Mouse (Mus musculus): Measurements from ENCODE around the gene Snai1.

Snai1 gene

DNA sequence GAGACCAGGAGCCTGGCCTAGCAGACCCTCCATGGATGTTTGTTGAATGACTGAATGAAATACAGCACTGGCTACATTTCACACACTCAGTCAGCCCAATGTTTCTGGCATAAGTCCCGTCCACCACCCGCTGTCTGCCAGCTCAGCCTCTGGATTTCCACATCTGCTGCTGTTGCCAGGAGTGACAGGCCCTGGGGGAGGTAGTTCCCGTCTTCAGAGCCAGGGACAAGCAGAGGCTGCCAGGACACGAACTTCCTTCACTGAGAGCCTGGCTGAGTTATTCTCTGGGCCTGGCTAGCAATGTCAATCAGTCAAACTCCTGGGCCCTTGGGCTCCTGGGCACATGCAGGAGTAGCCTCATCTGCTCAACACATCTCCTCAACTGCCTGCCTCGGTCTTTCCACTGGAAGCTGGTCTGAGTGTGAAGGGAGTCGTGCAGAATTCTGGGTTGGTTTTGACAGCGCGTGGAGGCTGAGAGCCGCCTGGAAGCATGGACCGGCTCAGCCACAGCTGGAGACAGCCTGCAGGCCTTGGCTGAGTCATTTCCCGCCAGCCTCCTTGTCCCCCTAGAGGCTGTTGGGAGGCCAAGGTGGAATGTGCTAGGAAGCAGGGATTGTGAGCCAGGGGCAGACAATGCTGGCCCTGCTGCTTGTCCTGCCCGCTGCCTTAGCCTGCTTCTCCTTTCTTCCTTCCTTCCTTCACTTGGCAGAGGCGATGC, 32.1 kb downstream of the Snai1 start:
- in situ Hi-C loops (cut with MboI; ENCODE audit: low pct_unique_long_range_greater_than_20kb in 1 of 2, low sequenced_read_pairs in 2 of 2, unreplicated experiment in 1 of 2): no loop called here

DNA sequence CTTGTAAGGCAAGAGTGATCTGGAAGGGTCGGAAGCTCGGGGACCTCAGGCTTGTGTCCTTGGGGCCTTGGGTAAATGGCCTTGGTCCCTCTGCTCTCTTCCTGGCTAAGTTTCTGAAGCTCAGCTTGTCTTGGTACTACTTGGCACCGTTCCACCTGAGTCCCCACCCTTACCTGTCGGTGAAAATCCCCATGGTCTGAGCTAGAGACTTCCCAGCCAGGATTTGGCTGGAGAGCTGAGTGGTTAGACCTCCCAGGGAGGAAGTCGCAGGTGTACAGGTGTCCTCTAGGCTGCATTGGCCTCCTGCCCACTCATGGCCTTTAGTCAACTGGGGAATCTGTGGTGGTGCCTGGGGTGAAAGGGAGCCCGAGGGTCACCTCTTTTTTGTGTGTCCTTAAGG, 32.8 kb downstream of the Snai1 start:
- in situ Hi-C loops (cut with MboI; ENCODE audit: low pct_unique_long_range_greater_than_20kb in 1 of 2, low sequenced_read_pairs in 2 of 2, unreplicated experiment in 1 of 2): no loop called here

- in situ Hi-C loops (cut with MboI; ENCODE audit: low pct_unique_long_range_greater_than_20kb in 1 of 2, low sequenced_read_pairs in 2 of 2, unreplicated experiment in 1 of 2): no loop called here
These were observed 33.6 kb downstream of the Snai1 start for GRCm38 (mm10) chr2:167571442-167572220.

DNA sequence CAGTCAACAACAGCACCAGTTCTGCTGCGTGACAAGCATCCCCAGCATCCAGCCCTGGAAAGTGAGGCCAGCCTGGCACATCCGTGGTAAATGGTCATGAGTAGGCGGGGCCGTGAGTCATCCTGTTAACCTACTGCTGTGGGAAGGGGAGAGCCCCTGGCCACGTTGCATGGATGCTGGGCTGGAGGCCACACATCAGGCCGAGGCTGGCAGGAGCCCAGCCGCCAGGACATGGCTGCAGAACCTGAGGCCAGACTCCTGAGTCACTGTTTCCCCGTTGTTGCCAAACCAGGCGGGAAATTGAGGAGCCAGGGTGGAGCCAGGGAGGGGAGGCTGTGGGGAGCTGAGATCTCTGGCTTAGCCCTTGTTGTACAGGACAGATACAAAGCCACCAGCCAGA, 36.8 kb downstream of the Snai1 start:
- in situ Hi-C loops (cut with MboI; ENCODE audit: low pct_unique_long_range_greater_than_20kb in 1 of 2, low sequenced_read_pairs in 2 of 2, unreplicated experiment in 1 of 2): no loop called here

DNA sequence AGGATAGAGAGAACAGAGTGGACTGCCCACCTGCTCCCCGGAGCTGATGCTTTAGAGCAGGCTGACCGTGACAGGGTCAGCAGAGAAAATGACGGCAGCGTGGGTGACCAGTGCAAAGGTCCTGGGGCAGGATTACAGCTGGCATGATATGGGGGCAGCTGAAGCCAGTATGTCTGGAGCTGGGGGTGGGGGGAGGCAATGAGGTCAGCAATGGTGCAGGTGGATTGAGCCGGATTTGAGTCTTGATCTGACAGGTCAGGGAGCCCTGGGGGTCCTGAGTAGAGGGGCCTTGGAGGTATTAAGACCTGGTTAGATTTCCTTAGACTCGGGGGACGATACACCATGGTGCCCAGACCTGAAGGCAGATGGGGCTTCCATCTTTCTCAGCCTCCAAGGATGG, 37.6 kb downstream of the Snai1 start:
- in situ Hi-C loops (cut with MboI; ENCODE audit: low pct_unique_long_range_greater_than_20kb in 1 of 2, low sequenced_read_pairs in 2 of 2, unreplicated experiment in 1 of 2): no loop called here

DNA sequence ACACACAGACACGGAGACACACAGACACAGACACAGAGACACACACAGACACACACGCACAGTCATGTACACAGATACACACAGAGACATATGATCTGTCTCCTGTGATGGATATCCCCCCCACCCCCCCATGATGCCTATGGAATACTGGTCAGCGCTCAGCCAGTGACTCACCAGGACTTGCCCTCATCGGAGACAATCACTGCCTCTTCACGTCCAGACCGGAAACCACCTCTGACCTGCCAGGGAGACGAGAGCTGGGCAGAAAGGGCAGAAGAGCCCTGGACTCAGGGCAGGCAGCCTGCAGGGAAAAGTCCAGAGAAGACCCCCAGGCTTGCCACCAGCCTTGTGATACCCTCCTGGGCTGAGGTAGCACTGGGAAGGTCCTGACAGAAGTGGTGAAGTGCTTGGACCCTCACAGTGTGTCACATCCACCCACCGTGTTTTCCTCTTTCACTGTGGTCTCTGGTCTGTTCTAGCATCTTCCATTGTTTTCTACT, 38.2 kb downstream of the Snai1 start:
- in situ Hi-C loops (cut with MboI; ENCODE audit: low pct_unique_long_range_greater_than_20kb in 1 of 2, low sequenced_read_pairs in 2 of 2, unreplicated experiment in 1 of 2): no loop called here

GRCm38 (mm10) chr2:167577186-167577785, 39.3 kb downstream of the Snai1 start:
- in situ Hi-C loops (cut with MboI; ENCODE audit: low pct_unique_long_range_greater_than_20kb in 1 of 2, low sequenced_read_pairs in 2 of 2, unreplicated experiment in 1 of 2): no loop called here

GRCm38 (mm10) chr2:167578521-167578920, 40.5 kb downstream of the Snai1 start:
- in situ Hi-C loops (cut with MboI; ENCODE audit: low pct_unique_long_range_greater_than_20kb in 1 of 2, low sequenced_read_pairs in 2 of 2, unreplicated experiment in 1 of 2): no loop called here

DNA sequence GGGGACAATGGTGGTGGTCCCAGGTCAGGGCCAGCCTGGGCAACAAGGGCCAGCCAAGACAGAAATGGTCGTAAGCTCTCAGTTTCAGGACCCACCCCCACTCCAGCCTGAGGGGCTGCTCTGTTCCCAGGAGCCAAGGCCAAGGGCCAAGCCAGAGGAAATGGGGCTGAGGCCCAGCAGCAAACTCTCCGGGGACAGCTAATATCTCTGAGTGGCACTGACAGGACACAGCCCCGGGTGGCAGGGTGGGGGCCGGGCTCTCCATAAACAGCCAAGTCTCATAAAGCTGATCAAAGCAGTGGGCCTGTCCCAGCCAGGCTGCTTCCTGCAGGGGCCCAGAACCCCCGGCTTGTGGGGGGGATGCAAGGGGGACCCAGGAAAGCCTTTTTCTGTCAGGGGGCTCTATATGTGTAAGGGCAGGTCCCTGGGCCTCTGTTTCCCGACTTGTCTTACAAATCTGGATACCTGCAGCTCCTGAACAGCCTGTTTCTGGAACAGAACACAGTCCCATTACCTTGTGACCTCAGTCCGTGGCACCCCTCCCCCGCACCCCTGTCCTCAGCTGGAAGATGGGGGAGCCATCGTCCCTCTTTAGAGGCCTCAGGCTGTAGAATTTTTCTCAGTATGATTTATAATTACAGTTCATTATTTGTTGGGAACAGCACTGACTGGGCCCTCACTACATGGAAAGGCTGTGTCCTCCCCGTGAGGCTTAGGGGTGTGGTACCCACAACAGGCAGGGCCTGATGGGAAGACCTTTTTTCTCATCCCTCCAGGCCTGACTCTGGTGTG, 45.4 kb downstream of the Snai1 start:
- in situ Hi-C loops (cut with MboI; ENCODE audit: low pct_unique_long_range_greater_than_20kb in 1 of 2, low sequenced_read_pairs in 2 of 2, unreplicated experiment in 1 of 2): no loop called here

- in situ Hi-C loops (cut with MboI; ENCODE audit: low pct_unique_long_range_greater_than_20kb in 1 of 2, low sequenced_read_pairs in 2 of 2, unreplicated experiment in 1 of 2): no loop called here
These were observed 47.3 kb downstream of the Snai1 start for GRCm38 (mm10) chr2:167585273-167585672.

DNA sequence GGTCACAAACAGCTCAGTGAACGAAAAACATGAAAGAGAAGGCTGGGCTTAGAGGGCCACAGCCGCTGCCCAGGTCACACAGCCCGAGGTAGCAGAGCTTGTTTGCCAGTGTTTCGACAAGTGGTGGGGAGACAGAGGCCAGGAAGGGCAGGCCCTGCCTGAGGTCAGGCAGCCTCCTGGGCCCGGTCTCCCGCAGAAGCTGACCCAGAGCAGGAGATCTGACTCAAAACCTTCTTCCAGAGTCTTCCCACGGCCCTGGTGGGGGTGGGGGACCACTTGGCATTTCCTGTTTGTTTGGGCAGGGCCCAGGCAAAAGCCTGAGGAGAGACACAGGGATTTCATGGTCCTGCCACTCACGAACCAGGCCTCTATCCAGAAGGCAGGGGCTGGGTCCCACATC, 48.0 kb downstream of the Snai1 start:
- in situ Hi-C loops (cut with MboI; ENCODE audit: low pct_unique_long_range_greater_than_20kb in 1 of 2, low sequenced_read_pairs in 2 of 2, unreplicated experiment in 1 of 2): no loop called here

DNA sequence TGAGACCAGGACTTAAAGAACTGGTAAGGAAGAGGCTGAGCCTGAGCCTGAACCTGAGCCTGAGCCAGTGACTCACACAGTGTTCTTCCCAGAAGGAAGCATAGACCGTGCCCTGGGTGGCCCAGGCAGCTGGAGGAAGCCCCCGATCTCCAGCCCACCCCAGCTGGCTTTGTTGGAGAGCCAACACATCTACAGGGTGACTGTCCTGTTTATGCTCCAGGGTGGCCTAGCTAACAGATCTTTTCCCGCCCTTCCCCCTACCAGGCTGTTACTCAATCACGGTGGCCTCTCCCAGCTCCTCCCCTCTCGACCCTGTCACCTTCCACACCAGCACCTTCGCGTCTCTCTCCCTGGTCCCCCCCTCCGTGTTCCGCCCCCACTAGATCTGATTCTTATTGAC, 49.0 kb downstream of the Snai1 start:
- in situ Hi-C loops (cut with MboI; ENCODE audit: low pct_unique_long_range_greater_than_20kb in 1 of 2, low sequenced_read_pairs in 2 of 2, unreplicated experiment in 1 of 2): no loop called here

DNA sequence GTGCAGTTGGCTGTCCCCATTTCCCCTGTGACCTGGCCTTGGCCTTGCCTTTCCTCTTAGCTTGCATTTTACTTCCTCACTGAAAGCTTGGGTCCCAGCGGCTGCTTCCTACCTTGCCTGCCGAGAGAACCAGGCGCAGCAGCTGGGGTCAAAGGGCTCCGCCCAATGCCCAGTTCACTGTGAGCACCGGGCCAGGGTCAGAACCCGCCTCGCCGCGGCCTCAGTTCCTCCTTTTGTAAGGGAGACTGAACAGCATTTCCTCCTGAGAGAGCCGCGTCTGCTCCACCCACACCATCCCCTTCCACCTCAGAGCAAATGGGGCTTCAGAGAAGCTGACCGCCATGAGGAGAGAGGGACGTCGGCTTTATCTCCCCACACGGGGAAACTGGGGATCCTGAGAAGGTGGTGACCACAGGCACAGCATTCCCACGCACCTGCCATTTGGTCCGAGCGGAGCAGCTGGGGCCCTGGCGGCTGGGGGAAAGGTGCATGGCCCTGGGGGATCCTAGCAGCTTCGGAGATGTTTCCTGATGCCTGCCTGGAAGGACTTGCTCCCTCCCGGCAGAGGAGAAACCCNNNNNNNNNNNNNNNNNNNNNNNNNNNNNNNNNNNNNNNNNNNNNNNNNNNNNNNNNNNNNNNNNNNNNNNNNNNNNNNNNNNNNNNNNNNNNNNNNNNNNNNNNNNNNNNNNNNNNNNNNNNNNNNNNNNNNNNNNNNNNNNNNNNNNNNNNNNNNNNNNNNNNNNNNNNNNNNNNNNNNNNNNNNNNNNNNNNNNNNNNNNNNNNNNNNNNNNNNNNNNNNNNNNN, 51.0 kb downstream of the Snai1 start:
- in situ Hi-C loops (cut with MboI; ENCODE audit: low pct_unique_long_range_greater_than_20kb in 1 of 2, low sequenced_read_pairs in 2 of 2, unreplicated experiment in 1 of 2): no loop called here

Measured in mouse embryonic stem cell (cell line).